Mouse (Mus musculus) heart, postnatal 0 days (tissue): ENCODE results near the gene Tnfsf12.

ENCODE experiments used
- CTCF ChIP-seq: IDR thresholded peaks from 2 replicates; pipeline ENCODE4 v1.5.1; 2016; ENCODE audit warnings: antibody characterized with exemption, control low read depth, low read depth
- EP300 ChIP-seq: IDR thresholded peaks from 2 replicates; pipeline ENCODE4 v1.6.1; 2016; ENCODE audit warnings: antibody characterized with exemption, low read depth

DNA sequence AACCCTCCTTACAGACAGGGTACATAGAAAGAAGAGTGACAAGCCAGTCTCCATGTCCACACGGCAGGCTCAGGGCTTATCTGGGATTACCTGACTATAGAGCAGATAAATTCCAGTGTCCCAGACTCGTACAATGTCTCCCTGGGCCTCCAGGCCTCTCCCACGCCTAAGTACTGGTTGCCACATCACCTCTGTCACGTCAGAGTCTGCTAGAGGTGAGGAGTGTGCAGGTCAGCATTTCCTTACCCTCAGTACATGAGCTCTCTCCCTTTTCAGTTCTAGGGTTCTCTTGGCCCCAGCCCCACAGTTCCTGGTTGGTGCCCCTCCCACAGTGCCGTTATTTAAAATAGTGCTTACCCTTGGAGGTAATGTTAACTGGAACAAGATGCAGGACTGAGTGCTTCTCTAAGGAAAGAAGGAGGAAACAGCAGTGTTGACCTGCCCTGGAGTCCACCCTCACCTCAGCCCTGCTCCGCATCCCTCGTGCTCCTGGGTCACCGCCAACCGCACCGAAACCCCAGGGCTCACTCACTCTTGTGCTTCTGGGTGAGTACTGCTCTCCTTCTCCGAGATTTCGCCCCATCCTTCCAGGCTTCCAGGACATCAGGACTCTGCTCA, 11.4 kb downstream of the Tnfsf12 start:
- TF ChIP-seq CTCF (no peak), EP300 (no peak)
